Mouse (Mus musculus) testis, adult 2 months (tissue): ENCODE measurements around the gene Shroom2. TPM values are rescaled to one million over a fixed set of nuclear protein-coding genes. Genes with fewer than 3 reads are reported as not detected.
"Not testable (repeated sequence)": the region's sequence is repeated elsewhere in the genome, so short reads cannot be mapped to it uniquely, and the experiment has no call there.

ENCODE experiments used
- H3K27ac ChIP-seq: fragments of 200-500 bp; 2 replicates; pipeline ENCODE4 v1.5.1; 2012; ENCODE audit warnings: low read depth, low read length; ENCODE audit not compliant: control insufficient read depth, insufficient read depth
- H3K27me3 ChIP-seq: fragments of 200-500 bp; 2 replicates; pipeline ENCODE4 v1.6.1; 2012; ENCODE audit warnings: mild to moderate bottlenecking, low read length, moderate library complexity; ENCODE audit not compliant: control insufficient read depth, insufficient read depth
- H3K36me3 ChIP-seq: fragments of 200-500 bp; 2 replicates; pipeline ENCODE4 v1.6.1; 2012; ENCODE audit warnings: mild to moderate bottlenecking, low read length; ENCODE audit not compliant: control insufficient read depth, insufficient read depth
- H3K4me1 ChIP-seq: fragments of 200-500 bp; 2 replicates; pipeline ENCODE4 v1.6.1; 2012; ENCODE audit warnings: low read length; ENCODE audit not compliant: control insufficient read depth, insufficient read depth
- H3K4me3 ChIP-seq: fragments of 200-500 bp; 2 replicates; pipeline ENCODE4 v1.5.1; 2012; ENCODE audit warnings: low read depth, mild to moderate bottlenecking, low read length, moderate library complexity, mixed read lengths; ENCODE audit not compliant: control insufficient read depth
- CTCF ChIP-seq: fragments of 200-500 bp; IDR thresholded peaks from 2 replicates; pipeline ENCODE4 v1.5.1; 2012; ENCODE audit warnings: low read depth, mild to moderate bottlenecking, inconsistent platforms, low read length, moderate library complexity; ENCODE audit not compliant: control insufficient read depth, insufficient read depth, insufficient replicate concordance
- POLR2A ChIP-seq: fragments of 200-500 bp; IDR thresholded peaks from 2 replicates; pipeline ENCODE4 v1.6.1; 2012; ENCODE audit warnings: low read depth, mild to moderate bottlenecking, inconsistent platforms, low read length, moderate library complexity; ENCODE audit not compliant: control insufficient read depth
- polyA plus RNA-seq: library from polyadenylated mRNA; depleted of rRNA; stranded (reverse); fragments of >200 nt; gene quantifications from 2 replicates; pipeline ENCODE4 v1.2.3, GENCODE M21; 2012

Gene Shroom2
- polyA plus RNA-seq, 1 experiment, result 0.90 TPM

DNA sequence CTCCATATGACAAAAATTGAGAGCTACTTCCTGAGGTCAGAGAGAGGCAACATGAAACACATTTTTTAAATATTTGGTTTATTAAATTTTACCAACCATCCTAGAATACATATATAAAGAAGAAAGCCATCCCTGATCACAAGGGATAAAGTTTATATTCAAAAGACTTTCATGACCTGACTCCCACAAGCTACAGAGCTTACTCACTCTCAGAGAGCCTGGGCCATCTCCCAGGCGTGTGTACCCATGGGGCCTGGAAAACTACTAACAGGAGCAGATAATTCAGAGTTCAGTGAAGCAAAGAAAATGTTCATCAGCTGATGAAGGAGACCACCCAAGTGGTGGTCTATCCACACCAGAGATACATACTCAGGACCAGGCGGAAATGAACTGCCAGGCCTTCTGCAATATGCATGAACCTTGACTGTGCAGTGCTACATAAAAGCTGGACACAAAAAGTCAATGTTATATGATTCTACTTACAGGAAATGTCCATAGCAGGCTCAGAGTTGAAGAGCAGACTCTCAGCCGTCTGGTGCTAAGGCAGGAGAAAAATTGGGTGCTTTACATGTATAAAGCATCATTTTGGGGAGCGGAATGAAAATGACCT is 30.4 kb downstream of the Shroom2 start:
- Histone ChIP-seq H3K27ac (no peak overlapping the region), H3K27me3 (no peaks in the 10 kb centered on the region), H3K36me3 (no peaks in the 10 kb centered on the region), H3K4me3 (no peak overlapping the region), H3K4me1 (no peaks in the 10 kb centered on the region)
- no peak for TF ChIP-seq CTCF

DNA sequence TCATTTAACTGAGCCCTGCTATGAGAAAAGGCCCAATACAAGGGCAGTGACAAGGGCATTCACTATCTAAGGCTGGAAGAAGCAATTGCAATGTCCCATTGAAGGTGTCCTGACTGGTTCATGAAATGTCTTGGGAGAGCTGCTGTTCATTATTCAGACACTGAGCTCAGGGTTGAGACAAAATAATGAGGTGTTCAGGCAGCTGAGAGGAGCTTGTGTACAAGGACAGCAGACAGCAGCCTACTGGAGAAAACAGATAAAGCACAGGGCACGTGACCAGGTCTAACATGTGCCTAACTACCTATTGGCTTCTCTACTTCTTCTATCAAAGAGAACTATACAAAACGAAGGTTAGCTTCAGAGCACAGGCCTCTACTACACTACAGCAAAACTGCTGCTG is 31.1 kb downstream of the Shroom2 start:
- H3K4me1 ChIP-seq, result no peaks in the 10 kb centered on the region
- no peaks in the 10 kb centered on the region for H3K36me3 ChIP-seq
- H3K27me3 ChIP-seq, result no peaks in the 10 kb centered on the region
- no peak for TF ChIP-seq POLR2A
- no peak for TF ChIP-seq CTCF
- no peak overlapping the region for H3K27ac ChIP-seq
- H3K4me3 ChIP-seq, result no peak overlapping the region

DNA sequence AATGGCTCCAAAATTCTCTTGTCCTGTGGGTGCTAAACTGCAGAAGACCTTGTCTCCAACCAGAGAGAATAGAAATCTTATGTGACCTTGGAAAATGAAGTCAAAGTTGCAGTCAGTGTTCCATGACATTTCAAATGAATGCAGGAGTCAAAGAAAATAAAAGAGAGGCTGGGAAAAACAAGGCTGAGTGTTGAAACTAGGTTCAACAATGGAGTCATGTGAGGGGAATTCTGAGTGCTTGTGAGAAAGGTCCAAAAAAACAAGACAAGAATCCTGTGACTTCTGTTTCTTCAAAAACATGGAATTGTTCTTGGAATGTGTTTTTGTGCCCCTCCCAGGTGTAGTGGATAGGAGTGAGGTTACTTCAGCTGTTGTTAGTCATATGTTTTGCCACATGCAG is 34.0 kb downstream of the Shroom2 start:
- Histone ChIP-seq H3K4me3 (no peak overlapping the region), H3K27ac (no peak overlapping the region), H3K27me3 (no peaks in the 10 kb centered on the region), H3K4me1 (no peaks in the 10 kb centered on the region), H3K36me3 (no peaks in the 10 kb centered on the region)
- no peak for TF ChIP-seq POLR2A
- TF ChIP-seq CTCF, result no peak

DNA sequence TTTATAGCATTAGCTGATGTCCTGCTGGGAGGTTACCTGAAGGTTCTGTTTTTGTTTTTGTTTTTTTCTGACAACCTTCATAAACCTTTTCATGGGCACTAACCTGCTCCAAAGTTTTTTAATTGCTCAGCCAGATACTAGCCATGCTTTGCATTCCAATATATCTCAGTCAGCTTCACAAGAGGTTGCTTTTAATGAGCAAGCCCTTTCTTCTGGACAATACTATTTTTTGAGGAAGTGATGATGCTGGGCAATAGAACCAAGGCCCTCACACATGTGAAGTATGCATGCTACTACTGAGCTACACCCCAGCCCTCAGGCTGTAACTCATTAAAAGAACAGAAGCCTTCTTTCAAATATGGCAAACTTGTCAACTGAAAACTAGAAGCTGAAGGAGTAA is 52.6 kb downstream of the Shroom2 start:
- Histone ChIP-seq H3K4me1 (no peaks in the 10 kb centered on the region), H3K27me3 (no peaks in the 10 kb centered on the region), H3K4me3 (no peak overlapping the region), H3K27ac (no peak overlapping the region), H3K36me3 (no peaks in the 10 kb centered on the region)
- TF ChIP-seq CTCF, result no peak
- TF ChIP-seq POLR2A, result no peak

DNA sequence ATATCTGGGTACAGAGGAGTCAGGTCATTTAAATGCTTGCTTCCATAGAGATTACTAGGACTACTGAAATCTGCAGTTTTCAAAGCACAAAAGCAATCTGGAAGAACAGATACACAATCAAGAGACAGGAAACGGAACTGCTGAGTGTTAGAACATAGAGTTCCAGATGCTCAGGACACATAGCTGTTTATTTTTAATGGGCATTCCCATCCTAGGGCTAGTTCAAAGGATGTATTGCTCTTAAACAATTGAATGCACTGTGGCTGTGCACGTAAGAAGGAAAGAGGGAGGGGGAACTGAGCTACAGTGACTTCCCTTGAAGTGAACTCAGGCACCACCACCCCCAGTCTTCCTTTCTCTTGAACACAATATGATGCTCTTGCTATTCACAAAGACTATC is 58.5 kb downstream of the Shroom2 start:
- not testable (repeated sequence) for H3K4me3 ChIP-seq, H3K36me3 ChIP-seq, H3K27me3 ChIP-seq, H3K27ac ChIP-seq, H3K4me1 ChIP-seq

DNA sequence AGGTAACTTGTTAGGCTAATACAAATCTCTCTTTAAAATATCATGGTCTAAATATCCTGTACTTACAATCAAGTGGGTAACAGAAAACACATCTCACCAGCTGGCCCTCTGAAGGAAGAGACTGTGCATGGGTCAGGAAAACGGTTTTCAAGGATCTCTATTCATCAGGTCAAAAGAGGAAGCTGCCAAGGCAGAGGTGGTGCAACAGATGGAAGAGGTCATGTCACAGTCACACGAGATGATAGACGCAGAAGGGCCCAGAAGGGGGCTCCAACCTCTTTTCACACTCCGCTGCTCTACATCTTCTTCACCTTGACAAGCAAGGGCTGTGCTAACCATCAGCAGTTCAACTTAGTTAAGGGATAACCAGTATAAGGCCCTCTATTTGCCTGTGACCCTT is 60.9 kb downstream of the Shroom2 start:
- H3K27ac ChIP-seq, result no peak overlapping the region
- no peaks in the 10 kb centered on the region for H3K27me3 ChIP-seq
- TF ChIP-seq CTCF (no peak), POLR2A (no peak)
- no peak overlapping the region for H3K4me3 ChIP-seq
- no peaks in the 10 kb centered on the region for H3K36me3 ChIP-seq
- H3K4me1 ChIP-seq, result no peaks in the 10 kb centered on the region

DNA sequence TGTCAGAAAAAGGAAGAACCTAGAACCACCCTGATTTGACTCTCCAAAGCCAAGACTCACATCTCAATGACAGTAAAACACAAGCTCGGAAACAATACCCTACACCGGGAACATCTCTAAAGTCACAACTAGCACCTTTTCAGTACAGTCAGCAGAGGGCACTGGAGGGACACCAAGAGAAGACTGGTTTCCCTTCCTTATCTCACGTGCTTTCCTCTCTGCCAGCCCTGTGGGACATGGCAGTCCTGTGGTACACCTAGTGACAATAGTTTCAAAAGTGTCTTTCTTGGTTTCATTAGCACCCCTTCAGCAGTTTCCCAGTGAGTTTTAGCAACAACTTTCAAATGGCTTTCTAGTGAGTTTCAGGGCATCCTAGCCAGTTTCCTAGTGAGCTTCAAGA is 63.9 kb downstream of the Shroom2 start:
- no peaks in the 10 kb centered on the region for H3K36me3 ChIP-seq
- TF ChIP-seq POLR2A (no peak), CTCF (no peak)
- H3K27ac ChIP-seq, result no peak overlapping the region
- H3K27me3 ChIP-seq, result no peaks in the 10 kb centered on the region
- H3K4me3 ChIP-seq, result no peak overlapping the region
- no peaks in the 10 kb centered on the region for H3K4me1 ChIP-seq

DNA sequence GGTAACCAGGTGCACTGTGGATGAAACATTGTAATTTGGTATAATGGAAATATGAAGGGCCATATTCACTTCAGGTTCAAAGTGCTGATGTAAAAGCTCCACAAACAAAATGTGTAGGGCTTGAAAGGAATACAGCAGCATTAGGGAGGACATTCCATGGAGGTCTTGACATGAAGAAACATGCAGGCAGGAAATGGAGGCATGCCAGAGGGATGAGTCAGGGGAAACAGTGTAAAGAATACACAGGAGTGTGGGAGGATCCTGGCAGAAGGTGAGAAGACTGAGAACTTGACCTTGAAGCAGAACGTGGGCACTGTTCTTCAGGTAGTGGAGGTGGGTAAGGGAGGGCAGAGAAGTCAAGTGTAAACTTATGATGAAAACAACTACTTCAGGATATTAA is 65.6 kb downstream of the Shroom2 start:
- Histone ChIP-seq H3K4me1 (no peaks in the 10 kb centered on the region), H3K4me3 (no peak overlapping the region), H3K27me3 (no peaks in the 10 kb centered on the region), H3K36me3 (no peaks in the 10 kb centered on the region), H3K27ac (no peak overlapping the region)
- TF ChIP-seq CTCF, result no peak
- TF ChIP-seq POLR2A, result no peak
